Mouse (Mus musculus): ENCODE data around the gene Usp3.

The Usp3 gene

GRCm38 (mm10) chr9:66508890-66509399 is 84.0 kb downstream of the Usp3 start:
- no peak for DNase-seq (ENCODE audit: low spot score in 2 of 2)

DNA sequence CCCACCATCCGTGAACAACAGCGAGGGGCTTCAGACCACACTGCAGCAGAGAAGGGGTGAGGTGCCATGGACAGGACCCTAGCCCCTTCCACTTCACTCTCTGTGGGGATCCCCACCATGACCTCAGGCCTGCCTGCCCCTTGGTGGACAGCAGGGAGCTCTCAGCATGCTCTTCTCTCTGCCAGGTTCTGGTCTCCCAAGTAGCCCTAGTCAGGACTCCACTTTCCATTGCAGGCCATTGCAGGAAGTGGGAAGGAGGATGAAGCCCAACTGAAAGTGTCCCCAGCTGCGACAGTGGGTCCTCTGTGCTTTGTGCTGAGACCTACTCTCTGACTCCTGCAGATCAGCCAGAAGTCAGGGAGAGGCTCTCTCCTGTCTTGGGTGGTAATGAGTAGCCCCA is 85.3 kb downstream of the Usp3 start:
- DNase-seq (ENCODE audit: low spot score in 2 of 2) = no peak

- DNase-seq (ENCODE audit: low spot score in 2 of 2) = no peak
These were observed 86.5 kb downstream of the Usp3 start for GRCm38 (mm10) chr9:66506424-66506823.

DNA sequence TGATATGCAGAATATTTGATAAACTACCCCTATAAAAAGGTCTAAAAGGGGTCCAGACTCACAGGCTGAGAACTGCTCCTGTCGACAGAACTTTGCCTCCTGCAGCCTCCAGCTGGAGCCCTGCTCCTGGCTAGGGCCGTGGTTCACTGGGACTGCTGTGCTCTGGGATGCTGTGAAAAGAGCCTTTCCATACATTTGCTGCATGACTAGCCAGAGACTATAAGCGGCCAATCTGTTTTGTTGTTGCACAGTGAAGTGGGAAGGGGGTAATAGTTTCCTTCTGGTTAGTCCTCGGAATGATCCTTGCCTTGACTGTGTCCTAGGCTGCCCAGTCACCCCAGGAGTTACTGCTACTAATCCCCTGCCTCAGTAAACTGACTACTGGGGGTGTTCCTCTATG is 86.9 kb downstream of the Usp3 start:
- DNase-seq (ENCODE audit: low spot score in 2 of 2) = no peak

DNA sequence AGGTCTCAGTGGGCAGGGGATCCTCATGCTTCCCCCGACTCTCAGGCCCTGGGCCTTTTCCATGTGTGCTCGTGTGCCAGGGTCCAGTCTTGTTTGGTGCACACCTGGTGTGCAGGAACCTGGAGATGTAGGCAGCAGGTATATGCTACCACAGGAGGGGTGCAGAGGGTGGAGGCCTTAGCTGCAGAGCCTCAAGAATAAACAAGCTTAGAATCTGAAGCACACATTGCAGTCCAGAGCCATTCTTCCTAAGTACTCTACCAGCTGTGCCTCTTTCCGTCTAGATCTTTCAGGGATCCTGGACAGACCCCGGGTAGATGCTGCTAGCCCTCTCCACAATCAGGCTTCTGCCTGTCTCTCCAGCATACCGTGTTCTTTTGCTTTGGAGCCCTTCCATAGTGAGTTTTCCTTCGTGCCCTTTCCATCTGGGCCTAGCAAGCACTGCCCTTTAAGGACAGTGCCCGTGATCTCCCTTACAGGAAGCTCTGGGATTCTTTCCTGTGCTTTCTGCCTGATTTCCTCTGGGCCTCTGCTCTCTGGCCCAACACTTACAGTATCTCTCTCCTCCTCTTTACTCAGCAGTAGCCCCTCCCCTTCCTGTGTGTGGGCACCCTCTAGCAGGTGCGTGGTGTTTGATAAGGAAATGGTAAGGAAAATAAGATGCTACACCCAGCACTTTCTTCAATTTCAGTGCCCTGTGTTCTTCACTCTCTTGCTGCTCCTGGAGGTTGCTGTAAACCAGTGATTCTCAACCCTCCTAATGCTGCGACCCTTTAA is 87.6 kb downstream of the Usp3 start:
- no peak for DNase-seq (ENCODE audit: low spot score in 2 of 2)

GRCm38 (mm10) chr9:66504518-66504917 is 88.4 kb downstream of the Usp3 start:
- no peak for DNase-seq (ENCODE audit: low spot score in 2 of 2)

DNA sequence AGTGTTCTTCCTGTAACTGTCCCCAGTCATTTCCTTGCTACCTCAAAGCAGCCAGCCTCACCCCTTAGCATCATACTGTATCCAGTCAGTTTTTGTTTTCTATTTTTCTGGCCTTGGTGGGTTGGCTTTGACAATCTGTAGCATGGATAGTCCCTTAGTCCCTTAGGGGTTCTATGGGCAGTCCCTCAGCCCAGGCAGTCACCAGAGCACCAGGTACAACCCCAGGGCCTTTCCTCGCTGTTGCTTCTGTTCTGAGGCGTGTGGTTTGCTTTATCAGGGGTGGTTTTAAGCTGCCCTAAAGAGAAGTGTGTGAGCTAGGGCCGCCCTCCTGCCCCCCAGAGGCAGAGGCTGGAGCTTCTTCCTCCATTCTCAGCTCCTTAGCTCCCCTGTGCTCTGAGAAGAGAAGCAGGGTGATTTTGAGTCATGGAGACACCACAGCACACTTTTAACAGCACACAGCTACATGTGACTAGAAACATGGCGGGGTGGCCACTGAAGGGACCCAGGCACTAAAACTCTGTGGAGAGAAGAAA is 89.0 kb downstream of the Usp3 start:
- DNase-seq (ENCODE audit: low spot score in 2 of 2) = no peak

DNA sequence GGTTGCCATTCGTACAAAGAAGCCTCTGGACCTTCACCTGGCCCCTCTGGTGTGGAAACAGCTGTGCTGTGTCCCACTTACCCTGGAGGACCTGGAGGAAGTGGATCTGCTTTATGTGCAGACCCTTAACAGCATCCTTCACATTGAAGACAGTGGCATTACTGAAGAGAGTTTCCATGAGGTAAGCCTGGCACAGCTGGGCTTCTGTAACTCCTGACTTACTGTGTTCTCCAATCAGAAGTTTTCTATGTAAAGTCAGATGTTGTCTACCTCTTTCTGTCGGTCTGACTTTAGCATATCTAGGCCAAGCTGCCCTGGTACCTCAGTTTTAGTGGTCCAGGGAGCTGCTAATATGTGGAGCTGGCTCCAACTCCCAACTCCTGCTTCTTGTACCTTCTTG is 91.7 kb downstream of the Usp3 start:
- no peak for DNase-seq (ENCODE audit: low spot score in 2 of 2)

- DNase-seq (ENCODE audit: low spot score in 2 of 2) = no peak
These were observed 99.0 kb downstream of the Usp3 start for GRCm38 (mm10) chr9:66493992-66494391.

DNA sequence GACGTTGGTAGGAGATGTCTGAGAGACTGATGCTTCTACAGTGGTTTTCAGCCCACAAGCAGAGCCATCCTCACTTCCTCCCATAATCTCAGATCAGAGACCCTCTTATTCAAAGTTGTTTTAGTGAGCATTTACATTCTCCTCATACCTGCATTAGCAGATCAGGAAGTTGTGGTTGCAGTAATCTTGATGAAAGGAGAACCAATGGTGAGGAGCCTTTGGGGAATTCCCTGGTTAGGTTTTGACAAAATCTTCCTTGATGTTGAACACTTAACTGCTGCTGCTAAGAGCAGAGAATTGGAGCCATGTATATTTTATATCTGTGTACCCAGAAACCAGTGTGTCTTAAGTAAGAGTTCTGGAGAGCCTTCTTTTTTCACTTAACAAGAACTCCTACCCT is 100.6 kb downstream of the Usp3 start:
- no peak for DNase-seq (ENCODE audit: low spot score in 2 of 2)

- DNase-seq (ENCODE audit: low spot score in 2 of 2) = no peak
These were observed 104.2 kb downstream of the Usp3 start for GRCm38 (mm10) chr9:66488786-66489185.

DNA sequence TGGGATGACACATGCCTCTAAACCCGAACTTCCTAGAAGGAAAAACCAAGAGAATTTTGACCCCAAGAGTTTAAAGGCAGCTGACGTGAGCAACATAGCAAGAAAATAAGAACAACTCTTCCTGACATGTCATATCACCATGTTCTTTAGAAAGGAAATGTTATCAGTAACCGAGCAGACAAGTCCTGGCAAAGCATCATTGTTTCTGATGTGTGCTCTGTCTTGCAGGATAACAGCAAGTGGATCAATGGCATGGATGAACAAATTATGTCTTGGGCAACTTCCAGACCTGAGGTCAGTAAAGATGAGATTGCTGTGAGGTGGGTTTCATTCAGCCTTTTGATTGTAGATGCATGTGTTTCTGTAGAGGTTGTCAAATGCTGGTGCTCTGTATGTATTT is 109.5 kb downstream of the Usp3 start:
- no peak for DNase-seq (ENCODE audit: low spot score in 2 of 2)

GRCm38 (mm10) chr9:66477785-66478184 is 115.2 kb downstream of the Usp3 start:
- DNase-seq (ENCODE audit: low spot score in 2 of 2) = no peak

DNA sequence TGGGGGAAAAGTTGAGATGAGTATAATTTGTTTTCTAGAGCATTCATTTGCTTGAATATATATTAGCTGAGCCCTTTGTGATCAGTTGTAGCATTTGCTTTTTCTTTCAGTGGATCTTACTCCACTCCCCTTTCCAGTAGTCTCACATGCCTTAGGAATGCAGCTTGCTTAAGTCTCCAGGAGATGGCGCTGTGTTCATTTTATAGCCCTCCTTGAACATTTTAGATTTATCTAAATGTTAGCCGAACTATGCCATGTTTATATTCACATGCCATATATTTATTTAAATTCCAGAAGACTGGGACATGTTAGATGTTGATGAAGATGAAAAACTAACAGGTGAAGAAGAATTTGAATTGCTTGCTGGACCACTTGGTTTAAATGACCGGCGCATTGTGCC is 127.9 kb downstream of the Usp3 start:
- DNase-seq (ENCODE audit: low spot score in 2 of 2) = no peak
